Mouse (Mus musculus): ENCODE results near the gene Rnf223.

- TF ChIP-seq POLR2A (IDR thresholded peaks at IDR 0.05; ENCODE audit: insufficient read length, low read depth) (no peak), USF1 (IDR thresholded peaks at IDR 0.05; ENCODE audit: low read depth) (no peak), MYOD1 (IDR thresholded peaks at IDR 0.05; ENCODE audit: control insufficient read depth in 1 of 3, insufficient read length in 2 of 3, low read depth in 2 of 3) (no peak), MAX (IDR thresholded peaks at IDR 0.05; ENCODE audit: low read depth) (no peak), REST (IDR thresholded peaks at IDR 0.05; ENCODE audit: insufficient read depth, insufficient read length) (no peak), TCF12 (IDR thresholded peaks at IDR 0.05; ENCODE audit: insufficient read depth, poor library complexity, severe bottlenecking) (no peak), E2F4 (IDR thresholded peaks at IDR 0.05; ENCODE audit: insufficient read depth) (no peak), MYOG (IDR thresholded peaks at IDR 0.05; ENCODE audit: control insufficient read depth in 1 of 3, insufficient read depth in 1 of 3, insufficient read length in 2 of 3, low read depth in 2 of 3) (no peak), POLR2AphosphoS2 (IDR thresholded peaks at IDR 0.05; ENCODE audit: insufficient read length, low read depth) (no peak), SRF (IDR thresholded peaks at IDR 0.05; ENCODE audit: control insufficient read depth, insufficient read length, low read depth) (no peak), TCF3 (IDR thresholded peaks at IDR 0.05; ENCODE audit: insufficient read length, low read depth) (no peak)
These were observed 39.1 kb upstream of the Rnf223 start for GRCm38 (mm10) chr4:156091236-156091635.
